Mouse (Mus musculus) heart, postnatal 10 days (tissue): ENCODE data around the gene Klhl40. TPM values are rescaled to one million over a fixed set of nuclear protein-coding genes. Genes with fewer than 3 reads are reported as not detected.

Experiments
- DNase-seq, 2 experiments: peaks; one replicate each; pipeline ENCODE4 v3.0.0; 2021
- intact Hi-C: fragments of 180-260 bp; cut with DNase I; formaldehyde crosslinking; loops from one replicate; pipeline ENCODE4 v1.15.1; 2025
- total RNA-seq, 2 experiments: library from RNA; stranded (reverse); gene quantifications; 2 replicates each; pipeline ENCODE4 v1.2.3; 2021

Gene Klhl40
- total RNA-seq, 2 experiments from 2014 or later, result 10.4 to 10.7 TPM

DNA sequence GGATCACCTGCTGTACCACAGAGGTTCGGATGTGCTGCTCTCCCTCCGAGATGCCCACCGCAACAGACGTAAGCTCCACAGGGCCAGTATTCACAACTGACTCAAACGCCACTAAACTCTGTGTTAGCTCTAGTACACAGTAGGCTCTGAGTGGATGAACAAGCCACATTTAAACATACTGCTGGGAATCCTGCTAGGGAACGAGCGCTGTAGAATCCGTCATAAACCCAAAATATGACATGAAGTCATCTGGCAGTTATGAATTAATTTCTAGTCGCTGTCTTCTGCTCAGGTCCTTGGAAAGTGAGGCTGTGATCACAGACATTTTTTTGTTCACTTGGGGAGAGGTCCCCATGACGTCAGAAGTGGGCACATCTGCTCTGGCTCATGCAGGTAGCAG, 1.5 kb upstream of the Klhl40 start:
- DNase-seq, result no peak
- intact Hi-C loops, result loop anchor here (2.0 kb wide), 1 partner anchor 15 kb away; no protein-coding TSS in a partner anchor

DNA sequence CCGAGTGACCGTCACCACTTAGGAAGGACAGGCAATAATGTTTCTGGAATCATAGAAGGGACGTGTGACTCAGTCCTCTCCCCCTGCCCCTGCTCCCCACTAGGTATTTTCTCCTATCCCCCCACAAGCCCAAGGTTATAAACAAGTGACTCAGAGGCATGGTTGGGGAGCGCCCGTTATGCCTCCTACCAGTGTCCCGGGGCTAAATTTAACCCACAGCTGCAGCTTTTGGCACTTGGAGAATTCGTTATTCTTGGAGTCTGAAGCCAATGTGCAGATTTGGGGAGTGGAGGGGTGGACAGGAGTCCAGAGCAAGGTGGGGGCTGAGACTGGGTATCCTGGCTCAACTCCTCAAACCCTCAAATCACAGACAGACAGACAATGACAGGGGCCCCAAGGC, 896 bp upstream of the Klhl40 start:
- intact Hi-C loops, result loop anchor here (2.0 kb wide), 1 partner anchor 16 kb away; no protein-coding TSS in a partner anchor
- peak; percentile 64 to 67 for DNase-seq

DNA sequence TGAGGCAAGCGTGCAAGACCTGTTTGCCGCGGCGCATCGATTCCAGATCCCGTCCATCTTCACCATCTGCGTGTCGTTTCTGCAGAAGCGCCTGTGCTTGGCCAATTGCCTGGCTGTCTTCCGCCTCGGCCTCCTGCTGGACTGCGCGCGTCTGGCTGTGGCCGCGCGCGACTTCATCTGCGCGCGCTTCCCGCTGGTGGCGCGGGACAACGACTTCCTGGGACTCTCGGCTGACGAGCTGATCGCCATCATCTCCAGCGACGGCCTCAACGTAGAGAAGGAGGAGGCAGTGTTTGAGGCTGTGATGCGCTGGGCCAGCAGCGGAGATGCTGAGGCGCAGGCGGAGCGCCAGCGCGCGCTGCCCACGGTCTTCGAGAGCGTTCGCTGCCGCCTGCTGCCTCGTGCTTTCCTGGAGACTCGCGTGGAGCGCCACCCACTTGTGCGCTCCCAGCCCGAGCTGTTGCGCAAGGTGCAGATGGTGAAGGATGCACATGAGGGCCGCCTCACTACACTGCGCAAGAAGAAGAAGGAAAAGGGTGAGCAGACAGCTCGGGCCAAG, 738 bp downstream of the Klhl40 start:
- DNase-seq, result peak; percentile 61 to 66
- intact Hi-C loops, result no loop called here

DNA sequence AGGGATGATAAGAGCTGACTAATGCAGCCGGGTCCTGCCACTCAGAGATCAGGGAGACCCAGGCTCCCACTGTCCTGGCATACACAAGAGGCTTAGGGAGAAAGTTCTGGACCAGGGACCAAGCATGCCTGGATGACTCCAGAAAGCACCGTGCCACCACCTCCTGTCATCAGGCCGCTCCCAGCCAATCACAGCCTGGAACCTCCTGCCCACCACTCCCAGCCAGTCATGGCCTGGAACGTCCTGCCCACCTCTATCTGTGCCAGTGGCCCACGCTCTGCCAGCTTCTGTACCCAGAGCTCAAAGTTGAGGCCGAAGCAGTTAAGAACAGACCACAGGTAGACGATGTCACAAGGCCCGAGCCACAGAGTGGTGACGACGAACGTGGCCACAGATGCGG, 7.4 kb downstream of the Klhl40 start:
- intact Hi-C loops, result no loop called here
- no peak for DNase-seq

DNA sequence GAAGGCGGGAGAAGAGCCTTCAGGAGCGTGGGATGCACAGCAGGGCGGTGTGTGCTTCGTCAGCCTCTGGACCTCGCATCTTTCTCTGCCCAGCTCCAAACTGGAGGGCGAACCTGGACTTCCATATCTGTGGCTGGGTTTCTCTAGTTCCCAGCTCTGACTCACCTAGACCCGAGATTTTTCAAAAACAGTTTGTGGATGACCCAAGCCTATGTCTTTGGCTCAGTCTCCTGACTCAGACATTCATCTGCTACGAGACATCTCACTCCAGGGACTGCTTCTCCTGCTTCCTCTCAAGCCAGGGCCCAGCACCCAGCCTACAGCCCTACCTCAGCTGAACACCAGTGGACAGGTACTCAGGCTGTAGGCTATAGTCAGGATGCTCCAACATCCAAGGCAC, 7.9 kb downstream of the Klhl40 start:
- intact Hi-C loops, result no loop called here
- DNase-seq, result no peak

DNA sequence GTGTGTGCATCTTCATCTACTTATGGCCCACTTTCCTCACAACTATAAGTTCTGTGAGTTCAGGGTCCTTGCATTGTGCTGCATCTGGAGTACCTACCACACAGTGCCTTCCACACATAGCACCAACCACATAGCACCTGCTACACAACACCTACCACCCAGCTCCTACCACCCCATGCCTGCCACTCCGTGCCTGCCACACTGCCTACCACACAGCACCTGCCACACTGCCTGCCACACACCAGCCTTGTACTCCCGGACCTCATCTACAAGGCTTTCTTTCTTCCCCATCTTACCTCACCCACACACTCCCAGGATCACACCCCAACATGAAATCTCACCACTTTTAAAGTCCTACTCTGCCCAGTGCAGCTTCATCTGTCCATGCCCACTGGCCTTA, 9.0 kb downstream of the Klhl40 start:
- intact Hi-C loops, result no loop called here
- no peak for DNase-seq

DNA sequence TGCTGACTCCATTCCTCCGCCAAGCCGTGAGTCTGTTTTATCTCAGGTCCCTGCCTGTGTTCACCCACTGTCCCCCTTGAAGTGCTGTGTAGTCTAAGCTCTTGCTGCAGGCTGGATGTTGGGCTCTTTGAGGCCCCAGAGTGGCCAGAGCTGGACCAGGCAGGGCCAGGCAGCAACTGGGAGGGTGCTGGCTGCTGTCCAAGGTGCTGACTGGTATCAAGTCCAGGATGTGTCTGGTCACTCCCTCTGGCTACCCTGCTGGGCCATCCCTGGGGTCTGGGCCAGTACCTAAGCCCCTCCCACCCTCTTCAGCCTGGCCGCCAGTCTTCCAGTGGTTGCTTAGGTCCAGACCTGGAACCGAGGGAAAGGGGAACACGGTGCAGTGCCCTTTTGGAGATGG, 13.8 kb downstream of the Klhl40 start:
- peak; percentile 89 to 91 for DNase-seq
- intact Hi-C loops, result no loop called here

DNA sequence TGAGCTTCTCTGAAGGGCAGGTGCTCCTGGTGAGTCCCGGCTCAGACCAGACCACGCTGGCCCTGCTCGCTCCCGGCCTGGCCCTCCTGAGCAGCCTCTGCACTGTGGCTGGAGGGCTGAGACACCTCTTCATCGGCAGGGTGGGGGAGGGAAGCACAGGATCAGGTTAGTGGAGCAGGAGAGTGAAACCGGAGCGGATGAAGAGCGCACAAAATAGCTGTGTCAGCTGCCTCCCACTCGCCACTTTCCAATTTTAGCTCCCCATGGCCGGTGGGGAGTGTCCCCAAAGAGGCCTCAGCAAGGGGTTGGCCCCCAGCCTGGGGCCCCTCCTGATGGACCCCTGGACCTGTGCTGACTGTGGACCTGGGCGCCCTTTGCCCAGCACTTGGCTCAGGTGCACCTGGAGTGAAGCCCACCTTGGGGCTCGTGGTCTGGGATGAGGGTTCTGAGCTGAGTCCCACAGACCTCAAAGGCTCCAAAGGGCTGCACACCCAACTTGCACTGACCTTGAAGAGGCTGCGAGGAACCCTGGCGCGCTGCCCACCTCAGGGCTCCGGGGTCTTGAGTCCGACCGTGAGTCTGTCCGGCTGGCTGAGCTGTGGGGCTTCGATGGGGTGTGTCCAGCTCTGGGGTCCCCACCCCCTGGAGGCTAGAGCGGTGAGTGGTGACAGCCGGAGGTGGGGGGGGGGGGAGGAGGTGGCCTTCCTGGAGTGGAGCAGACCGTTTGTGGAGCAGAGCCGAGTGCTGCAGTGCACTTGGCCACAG, 14.5 kb downstream of the Klhl40 start, which contains the start of gene Hhatl:
Gene Hhatl, minus strand, starts transcription at position 751 of the 765 bp plus-strand sequence.
- DNase-seq, result peak; percentile 71
- intact Hi-C loops, result no loop called here

DNA sequence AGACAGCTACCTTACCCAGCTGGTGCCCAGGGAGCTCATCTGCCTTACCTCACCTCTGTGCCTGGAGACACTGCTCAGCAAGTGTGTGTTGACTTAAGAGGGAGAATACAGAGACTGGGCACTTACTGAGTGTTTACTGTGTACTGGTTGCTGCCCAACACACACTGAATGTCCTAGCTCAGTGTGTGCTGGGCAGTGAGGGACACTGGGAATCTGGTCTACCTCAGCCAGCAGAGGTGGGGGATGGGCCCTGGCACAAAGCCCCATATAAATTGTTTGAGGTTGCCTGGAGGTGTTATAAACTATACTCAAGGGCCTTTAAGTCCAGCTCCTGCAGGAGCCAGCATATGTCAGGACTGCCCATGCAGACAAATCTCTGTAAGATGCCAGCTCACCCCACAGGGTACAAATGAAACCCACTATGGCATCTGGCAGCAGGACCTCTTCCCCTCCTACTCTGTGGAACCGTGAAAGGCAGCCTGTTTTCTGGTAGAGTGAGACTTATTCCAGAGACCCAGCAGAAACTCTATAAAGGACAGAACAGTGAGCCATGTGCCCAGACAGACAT, 17.6 kb downstream of the Klhl40 start:
- intact Hi-C loops, result loop anchor here (5.0 kb wide), 1 partner anchor 822 kb away; no protein-coding TSS in a partner anchor
- DNase-seq, result peak; percentile 83 to 89

DNA sequence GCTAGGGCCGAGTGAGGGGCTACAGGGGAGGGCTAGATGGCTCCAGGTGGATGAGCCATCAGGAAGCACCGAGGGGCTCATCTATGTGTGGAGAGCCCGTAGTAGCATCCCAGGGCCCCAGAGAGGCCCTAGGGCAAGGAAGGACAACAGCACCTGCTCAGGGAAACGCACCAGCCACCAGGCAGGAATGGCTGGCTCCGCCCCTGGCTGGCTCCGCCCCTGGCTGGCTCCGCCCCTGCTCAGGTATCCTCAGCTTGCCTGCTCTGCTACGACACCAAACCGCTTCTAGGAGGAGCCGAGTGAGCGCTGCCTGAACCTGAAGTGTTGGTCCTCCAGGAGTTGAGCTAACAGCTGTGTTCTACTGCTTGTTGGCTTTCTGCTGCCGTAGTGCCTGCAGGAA, 20.3 kb downstream of the Klhl40 start:
- intact Hi-C loops, result loop anchor here (5.0 kb wide), 1 partner anchor 820 kb away; no protein-coding TSS in a partner anchor

DNA sequence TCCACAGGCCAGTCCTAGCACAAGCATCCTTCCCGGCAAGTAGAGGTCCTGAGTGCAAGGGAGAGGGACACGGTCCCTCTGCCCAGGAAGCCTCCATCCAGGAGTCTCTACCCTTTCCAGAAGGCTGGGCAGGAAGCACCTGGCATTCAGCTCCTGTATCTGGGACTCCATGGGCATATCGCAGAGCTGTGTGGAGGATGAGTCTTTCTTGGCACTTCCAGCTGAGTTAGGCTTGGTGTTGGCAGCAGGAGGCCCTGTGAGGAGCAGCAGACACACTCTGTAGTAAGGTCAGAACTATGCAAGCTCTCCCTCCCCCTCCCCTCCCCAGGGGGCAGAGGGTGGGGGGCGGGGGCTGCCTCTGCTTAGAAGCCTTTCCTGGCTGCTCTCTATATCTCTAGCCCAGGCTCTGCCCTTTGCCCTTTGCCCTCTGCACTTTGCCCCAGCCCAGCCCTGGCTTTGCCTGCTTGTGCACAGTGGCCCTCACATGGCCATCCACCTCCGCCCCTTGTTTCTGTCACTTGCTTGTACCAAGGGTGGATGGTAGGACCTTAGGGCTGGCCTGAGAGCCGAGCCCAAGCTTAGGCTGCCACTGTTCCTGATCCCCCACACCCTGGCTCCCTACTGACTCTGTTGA, 21.6 kb downstream of the Klhl40 start:
- intact Hi-C loops, result loop anchor here (5.0 kb wide), 1 partner anchor 818 kb away; no protein-coding TSS in a partner anchor
- DNase-seq, result no peak

More for the DNA sequence above, 20.3 kb downstream of the Klhl40 start:
- no peak for DNase-seq

DNA sequence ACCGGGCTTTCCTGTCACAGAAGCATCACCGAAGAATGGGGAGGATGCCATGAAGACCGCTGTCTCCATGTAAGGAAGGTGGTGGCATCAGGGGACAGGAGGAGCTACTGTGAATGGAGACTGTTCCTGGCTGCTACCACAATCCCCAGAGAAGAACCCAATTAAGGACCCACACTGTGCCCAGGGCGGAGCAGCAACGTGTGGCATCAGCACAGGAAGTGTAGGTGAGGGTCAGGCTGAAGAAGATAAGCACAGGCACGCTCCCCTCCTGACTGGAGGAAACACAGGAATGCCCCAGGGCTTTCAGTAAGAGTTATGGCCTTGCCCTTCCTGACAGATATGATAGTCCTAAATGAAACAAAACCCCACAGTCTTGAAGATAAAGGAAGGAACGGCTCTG, 25.3 kb downstream of the Klhl40 start:
- intact Hi-C loops, result no loop called here
- no peak for DNase-seq

DNA sequence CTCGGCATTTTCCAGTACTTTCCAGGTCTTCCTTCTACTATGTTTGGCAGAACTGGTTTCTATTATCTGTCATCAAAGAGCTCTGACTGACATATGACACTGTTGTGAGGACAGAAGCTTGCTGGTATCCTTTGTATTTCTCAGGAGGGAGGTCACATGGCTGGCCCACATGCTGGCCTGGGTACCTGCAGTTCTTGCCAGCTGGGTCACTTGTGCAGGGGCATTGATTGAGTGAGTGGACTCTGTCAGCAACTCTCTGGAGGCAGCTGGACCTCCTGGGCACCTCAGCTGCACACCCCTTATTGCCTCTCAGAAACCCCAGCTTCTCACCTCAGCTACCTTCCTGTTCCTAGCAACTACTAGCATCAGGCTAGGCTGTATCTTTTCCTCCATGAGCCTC, 30.1 kb downstream of the Klhl40 start:
- peak in 1 of 2 experiments; percentile 46 for DNase-seq

DNA sequence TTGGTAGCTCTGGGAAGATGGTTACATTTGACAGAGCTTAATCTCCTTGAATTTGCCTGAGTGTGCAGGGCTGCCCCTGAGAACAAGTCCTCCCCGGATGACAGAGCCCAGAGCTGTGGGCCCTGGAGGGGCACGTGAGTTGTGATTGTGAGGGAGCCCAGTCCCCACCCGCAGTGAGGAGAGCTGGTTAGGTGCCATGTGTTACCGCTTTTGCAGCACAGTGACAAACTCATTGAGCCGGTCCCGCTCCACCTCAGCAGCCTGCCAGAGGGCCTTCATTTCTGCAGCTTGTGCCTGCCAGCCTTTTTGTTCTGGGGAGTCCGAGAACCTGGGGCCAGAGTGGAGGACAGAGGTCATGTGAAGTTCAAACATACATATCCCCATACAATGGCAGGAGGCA, 30.5 kb downstream of the Klhl40 start:
- intact Hi-C loops, result no loop called here
- DNase-seq, result peak in 1 of 2 experiments; percentile 38

More for the DNA sequence above, 30.1 kb downstream of the Klhl40 start:
- intact Hi-C loops, result no loop called here

DNA sequence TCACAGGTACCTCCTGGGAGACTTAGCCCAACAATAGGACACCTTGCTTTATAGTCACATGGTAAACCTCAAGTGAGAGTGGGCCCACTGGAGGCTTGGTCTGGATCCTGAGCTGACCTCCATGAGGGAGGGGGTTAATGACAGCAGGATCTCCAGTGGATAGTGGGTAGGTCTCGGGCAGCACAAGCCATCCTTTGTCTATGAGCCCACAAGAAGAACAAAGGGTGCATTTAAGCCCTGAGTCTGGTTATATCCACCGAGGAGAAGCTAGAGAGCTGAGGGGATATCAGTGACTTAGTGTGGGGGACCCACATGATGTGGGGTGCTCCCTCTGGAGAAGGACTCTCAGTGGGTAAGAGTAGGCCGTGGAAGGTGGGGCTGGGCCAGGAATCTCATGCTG, 31.1 kb downstream of the Klhl40 start:
- DNase-seq, result no peak
- intact Hi-C loops, result no loop called here

DNA sequence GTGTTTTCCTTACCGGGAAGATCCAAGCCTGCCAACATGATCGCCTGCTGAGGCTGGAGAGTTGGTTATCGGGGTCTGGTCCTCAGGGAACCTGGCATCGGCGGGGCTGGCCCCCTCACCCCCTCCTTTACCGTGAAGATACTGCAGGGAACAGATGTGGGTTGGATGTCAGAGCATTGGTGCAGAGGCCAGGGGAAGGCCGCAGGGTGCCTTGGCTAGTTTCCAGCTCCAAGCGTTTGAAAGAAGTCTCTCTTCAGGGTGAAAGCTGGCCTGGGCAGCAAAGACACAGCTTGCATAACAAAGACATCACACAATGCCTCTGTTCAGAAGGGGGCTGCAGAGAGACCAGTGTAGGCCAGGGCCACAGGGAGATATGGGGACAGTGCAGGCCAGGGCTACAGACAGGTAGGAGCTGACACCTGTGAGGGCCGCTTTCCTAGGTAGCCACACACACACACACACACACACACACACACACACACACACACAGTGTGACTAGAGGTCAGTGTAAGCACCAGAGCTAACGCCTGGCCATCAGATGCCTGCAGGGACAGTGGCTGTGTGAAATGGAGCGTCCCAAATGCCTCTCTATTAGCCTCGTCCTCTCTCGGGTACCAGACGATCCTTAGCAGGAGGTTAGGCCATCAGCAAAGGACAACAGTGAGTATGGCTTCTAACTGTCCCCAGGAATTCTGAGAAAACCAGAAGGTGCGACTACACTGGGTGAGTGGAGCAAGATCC, 32.8 kb downstream of the Klhl40 start:
- peak in 1 of 2 experiments; percentile 11 for DNase-seq
- intact Hi-C loops, result no loop called here

DNA sequence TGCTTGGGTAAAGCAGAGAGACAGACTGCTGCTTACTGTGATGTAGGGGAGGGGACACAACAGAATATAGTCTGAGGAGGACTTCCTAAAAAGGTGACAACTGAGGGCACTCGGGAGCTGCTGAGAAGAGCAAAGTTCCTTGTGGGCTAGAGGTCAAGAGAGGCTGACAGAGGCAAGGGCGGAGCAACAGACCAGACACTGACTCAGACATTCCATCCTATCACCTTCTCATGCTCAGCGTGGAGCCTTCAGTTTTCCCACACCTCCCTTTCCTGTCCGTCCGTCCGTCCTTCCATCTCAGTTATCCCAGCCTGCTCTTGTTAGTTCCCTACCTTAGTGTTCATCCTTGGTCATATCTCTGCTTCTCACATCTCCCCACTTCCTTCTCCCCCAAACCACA, 37.8 kb downstream of the Klhl40 start:
- intact Hi-C loops, result no loop called here

DNA sequence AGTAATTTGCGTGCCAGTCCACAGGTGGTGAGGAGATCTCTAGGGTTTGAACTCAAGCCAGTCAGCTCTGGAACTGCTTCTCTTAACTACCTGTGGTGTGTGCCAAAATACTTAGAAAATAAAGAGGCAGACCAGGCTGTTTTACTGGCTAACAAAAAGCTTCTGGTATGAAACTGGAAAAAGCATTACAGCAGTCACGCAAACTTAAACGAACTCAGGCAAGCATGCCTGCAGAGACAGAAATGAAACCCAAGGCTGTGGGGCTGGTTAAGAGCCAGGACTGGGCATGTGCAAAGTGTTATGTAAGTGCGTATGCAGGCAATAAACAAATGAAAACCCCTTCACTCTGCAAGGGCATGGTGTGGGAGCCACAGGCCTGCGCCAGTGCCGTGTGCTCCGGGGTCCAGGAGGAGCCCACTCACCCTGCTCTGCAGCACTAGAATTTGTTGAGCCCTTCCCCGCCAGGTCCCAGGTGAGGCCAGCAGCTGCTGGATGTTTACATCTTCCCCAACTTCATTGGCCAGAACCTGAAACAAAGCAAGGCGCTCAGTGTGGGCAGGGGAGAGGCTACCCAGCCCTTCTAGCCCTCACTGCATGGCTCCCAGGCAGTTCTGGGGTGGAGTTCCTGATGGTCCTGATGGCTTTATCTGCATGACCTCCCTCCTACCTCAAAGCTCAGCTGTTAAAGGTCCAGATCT, 41.8 kb downstream of the Klhl40 start:
- intact Hi-C loops, result no loop called here
- no peak for DNase-seq

More for the DNA sequence above, 37.8 kb downstream of the Klhl40 start:
- DNase-seq, result no peak

DNA sequence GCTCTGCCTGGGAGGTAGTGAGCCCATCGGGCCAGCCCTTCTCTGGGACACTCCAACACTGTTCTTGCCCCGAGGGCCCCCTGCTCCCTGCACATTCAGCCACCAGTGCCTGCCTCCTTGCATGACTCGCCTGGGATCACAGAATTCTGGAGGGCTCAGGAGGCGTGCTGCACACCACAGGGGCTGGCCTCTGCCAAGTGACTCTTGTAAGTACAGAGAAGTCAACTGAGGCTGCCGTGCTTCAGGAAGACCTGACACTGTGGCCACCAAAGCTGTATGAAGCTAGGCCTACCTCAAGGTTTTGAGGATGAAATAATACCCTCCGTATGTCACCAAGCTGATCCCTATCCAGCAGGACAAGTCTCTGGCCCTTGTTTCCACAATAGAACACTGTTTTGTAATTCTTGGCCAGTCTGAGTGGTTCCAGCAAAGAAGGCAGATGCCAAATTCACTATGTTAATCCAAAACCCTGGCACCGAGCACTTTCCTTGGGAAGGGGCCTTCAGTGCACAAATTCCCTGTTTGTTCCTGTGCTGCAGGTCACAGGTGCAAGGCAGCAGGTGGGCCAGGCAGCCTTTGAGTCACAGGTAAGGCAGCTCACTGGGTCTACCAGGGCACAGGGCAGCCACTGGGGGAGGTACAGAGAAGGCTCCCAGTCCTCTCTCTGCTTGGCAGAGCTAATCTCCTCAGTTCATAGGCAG, 42.5 kb downstream of the Klhl40 start:
- intact Hi-C loops, result no loop called here
- DNase-seq, result no peak
